Mouse (Mus musculus): ENCODE results near the gene Krtap9-3. TPM values are rescaled to one million over a fixed set of nuclear protein-coding genes. Genes with fewer than 3 reads are reported as not detected.

Gene Krtap9-3
- polyA plus RNA-seq, 1 experiment = not detected

GRCm38 (mm10) chr11:99574106-99574505 lies 23.8 kb downstream of the Krtap9-3 start:
- TF ChIP-seq POLR2A (IDR thresholded peaks at IDR 0.05; ENCODE audit: borderline replicate concordance, low read depth, low read length) (no peak), CTCF (IDR thresholded peaks at IDR 0.05; ENCODE audit: low read depth, low read length) (peak; percentile 76)
- H3K4me1 ChIP-seq (ENCODE audit: control insufficient read depth, insufficient read depth, low read length) = no peaks in the 10 kb centered on the region
- H3K27ac ChIP-seq (ENCODE audit: insufficient read depth, low read depth, low read length) = no peak overlapping the region
- no peak overlapping the region for H3K4me3 ChIP-seq (ENCODE audit: insufficient read depth, low read length)

GRCm38 (mm10) chr11:99573164-99573563 lies 24.7 kb downstream of the Krtap9-3 start:
- Histone ChIP-seq H3K4me1 (ENCODE audit: control insufficient read depth, insufficient read depth, low read length) (no peaks in the 10 kb centered on the region), H3K27ac (ENCODE audit: insufficient read depth, low read depth, low read length) (no peak overlapping the region), H3K4me3 (ENCODE audit: insufficient read depth, low read length) (no peak overlapping the region)
- no peak for TF ChIP-seq CTCF (IDR thresholded peaks at IDR 0.05; ENCODE audit: low read depth, low read length)
- no peak for TF ChIP-seq POLR2A (IDR thresholded peaks at IDR 0.05; ENCODE audit: borderline replicate concordance, low read depth, low read length)

DNA sequence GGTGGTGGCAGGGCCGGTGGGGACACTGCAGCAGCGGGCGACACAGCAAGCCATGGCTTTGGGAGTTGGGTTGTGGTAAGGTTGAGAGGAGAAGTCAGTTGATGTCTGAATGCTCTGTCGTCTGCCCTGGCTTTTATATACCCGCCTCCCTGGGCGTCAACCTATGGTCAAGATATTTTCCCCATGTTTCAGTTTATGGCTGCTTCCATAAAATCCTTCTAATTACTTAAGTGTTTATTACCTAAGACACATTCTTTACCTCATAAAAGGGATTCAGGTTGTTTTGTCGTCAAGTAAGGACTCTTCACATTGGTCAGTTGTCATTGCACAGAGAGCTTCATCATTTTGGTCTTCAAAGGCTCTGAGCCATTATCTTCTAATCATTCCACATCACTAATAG lies 31.4 kb downstream of the Krtap9-3 start, which contains the start of gene Krtap3-1:
TSS of gene Krtap3-1 (minus strand) at position 101 of the 400 bp plus-strand sequence.
- TF ChIP-seq POLR2A (IDR thresholded peaks at IDR 0.05; ENCODE audit: borderline replicate concordance, low read depth, low read length) = no peak
- TF ChIP-seq CTCF (IDR thresholded peaks at IDR 0.05; ENCODE audit: low read depth, low read length) = no peak
- no peaks in the 10 kb centered on the region for H3K4me1 ChIP-seq (ENCODE audit: control insufficient read depth, insufficient read depth, low read length)

DNA sequence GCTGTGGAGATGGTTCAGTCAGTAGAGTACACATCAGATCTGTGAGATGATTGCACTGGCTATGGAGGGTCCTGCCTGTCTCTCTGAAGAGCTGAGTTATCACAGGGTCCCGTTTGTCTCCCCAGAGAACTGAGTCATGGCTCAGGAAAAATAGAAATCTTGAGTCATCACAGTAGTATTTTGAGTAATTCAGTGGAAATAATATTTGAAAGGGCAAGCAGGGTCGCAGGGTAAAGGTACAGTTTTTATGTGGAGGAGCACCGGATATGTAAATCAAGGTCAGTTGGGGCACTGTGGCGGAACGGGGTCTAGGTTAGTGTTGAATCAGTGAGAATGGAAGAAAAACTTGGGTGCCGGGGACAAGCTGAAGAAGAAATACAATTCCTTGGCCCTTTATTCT lies 35.3 kb downstream of the Krtap9-3 start:
- Histone ChIP-seq H3K4me3 (ENCODE audit: insufficient read depth, low read length) (no peak overlapping the region), H3K4me1 (ENCODE audit: control insufficient read depth, insufficient read depth, low read length) (no peaks in the 10 kb centered on the region), H3K27ac (ENCODE audit: insufficient read depth, low read depth, low read length) (no peak overlapping the region)
- TF ChIP-seq CTCF (IDR thresholded peaks at IDR 0.05; ENCODE audit: low read depth, low read length) (no peak), POLR2A (IDR thresholded peaks at IDR 0.05; ENCODE audit: borderline replicate concordance, low read depth, low read length) (no peak)

More for the DNA sequence above, 31.4 kb downstream of the Krtap9-3 start, which contains the start of gene Krtap3-1:
- Histone ChIP-seq H3K4me3 (ENCODE audit: insufficient read depth, low read length) (no peak within 1 kb of the TSS), H3K27ac (ENCODE audit: insufficient read depth, low read depth, low read length) (no peak within 1 kb of the TSS)

DNA sequence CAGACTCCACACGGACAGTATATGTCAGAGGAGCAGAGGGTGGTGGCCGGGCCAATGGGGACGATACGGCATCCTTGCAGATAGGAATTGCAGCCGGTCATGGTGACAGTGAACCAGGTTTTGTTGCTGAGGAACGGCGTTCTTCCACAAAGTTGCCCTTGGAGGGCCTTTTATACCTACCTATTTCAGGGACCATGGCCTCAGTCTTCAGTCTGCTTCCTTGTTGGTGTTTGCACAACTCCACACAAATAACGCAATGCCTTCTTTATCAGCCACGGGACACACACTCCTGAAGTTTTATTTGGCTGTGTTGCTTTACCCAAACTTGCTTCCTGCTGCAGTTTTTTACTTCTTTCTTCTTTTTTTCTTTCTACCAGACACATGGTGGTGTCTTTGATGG lies 38.5 kb downstream of the Krtap9-3 start, which contains the start of gene Gm11939:
TSS of gene Gm11939 (minus strand) at position 101 of the 400 bp plus-strand sequence.
- Histone ChIP-seq H3K4me1 (ENCODE audit: control insufficient read depth, insufficient read depth, low read length) (no peaks in the 10 kb centered on the region), H3K27ac (ENCODE audit: insufficient read depth, low read depth, low read length) (no peak within 1 kb of the TSS), H3K4me3 (ENCODE audit: insufficient read depth, low read length) (no peak within 1 kb of the TSS)
- no peak for TF ChIP-seq POLR2A (IDR thresholded peaks at IDR 0.05; ENCODE audit: borderline replicate concordance, low read depth, low read length)
- TF ChIP-seq CTCF (IDR thresholded peaks at IDR 0.05; ENCODE audit: low read depth, low read length) = no peak

- Histone ChIP-seq H3K27ac (ENCODE audit: insufficient read depth, low read depth, low read length) (no peak overlapping the region), H3K4me1 (ENCODE audit: control insufficient read depth, insufficient read depth, low read length) (no peaks in the 10 kb centered on the region), H3K4me3 (ENCODE audit: insufficient read depth, low read length) (no peak overlapping the region)
- TF ChIP-seq CTCF (IDR thresholded peaks at IDR 0.05; ENCODE audit: low read depth, low read length) (no peak), POLR2A (IDR thresholded peaks at IDR 0.05; ENCODE audit: borderline replicate concordance, low read depth, low read length) (no peak)
Measured at GRCm38 (mm10) chr11:99557976-99558745, 39.7 kb downstream of the Krtap9-3 start.

- Histone ChIP-seq H3K4me3 (ENCODE audit: insufficient read depth, low read length) (no peak within 1 kb of the TSS), H3K4me1 (ENCODE audit: control insufficient read depth, insufficient read depth, low read length) (no peaks in the 10 kb centered on the region), H3K27ac (ENCODE audit: insufficient read depth, low read depth, low read length) (no peak within 1 kb of the TSS)
- TF ChIP-seq POLR2A (IDR thresholded peaks at IDR 0.05; ENCODE audit: borderline replicate concordance, low read depth, low read length) = no peak
- TF ChIP-seq CTCF (IDR thresholded peaks at IDR 0.05; ENCODE audit: low read depth, low read length) = no peak
Measured at GRCm38 (mm10) chr11:99556753-99557152, 41.2 kb downstream of the Krtap9-3 start, which contains the start of gene Krtap3-2. Gene Krtap3-2, minus strand, starts transcription at chr11:99556853.

- Histone ChIP-seq H3K4me1 (ENCODE audit: control insufficient read depth, insufficient read depth, low read length) (no peaks in the 10 kb centered on the region), H3K4me3 (ENCODE audit: insufficient read depth, low read length) (no peak overlapping the region), H3K27ac (ENCODE audit: insufficient read depth, low read depth, low read length) (no peak overlapping the region)
- TF ChIP-seq POLR2A (IDR thresholded peaks at IDR 0.05; ENCODE audit: borderline replicate concordance, low read depth, low read length) = no peak
- TF ChIP-seq CTCF (IDR thresholded peaks at IDR 0.05; ENCODE audit: low read depth, low read length) = no peak
Measured at GRCm38 (mm10) chr11:99556195-99556594, 41.7 kb downstream of the Krtap9-3 start.

GRCm38 (mm10) chr11:99550765-99551164 lies 47.1 kb downstream of the Krtap9-3 start, which contains the start of gene Krtap3-3:
Gene Krtap3-3, minus strand, starts transcription at chr11:99550865.
- TF ChIP-seq POLR2A (IDR thresholded peaks at IDR 0.05; ENCODE audit: borderline replicate concordance, low read depth, low read length) (no peak), CTCF (IDR thresholded peaks at IDR 0.05; ENCODE audit: low read depth, low read length) (no peak)
- no peak within 1 kb of the TSS for H3K4me3 ChIP-seq (ENCODE audit: insufficient read depth, low read length)
- no peaks in the 10 kb centered on the region for H3K4me1 ChIP-seq (ENCODE audit: control insufficient read depth, insufficient read depth, low read length)
- no peak within 1 kb of the TSS for H3K27ac ChIP-seq (ENCODE audit: insufficient read depth, low read depth, low read length)

DNA sequence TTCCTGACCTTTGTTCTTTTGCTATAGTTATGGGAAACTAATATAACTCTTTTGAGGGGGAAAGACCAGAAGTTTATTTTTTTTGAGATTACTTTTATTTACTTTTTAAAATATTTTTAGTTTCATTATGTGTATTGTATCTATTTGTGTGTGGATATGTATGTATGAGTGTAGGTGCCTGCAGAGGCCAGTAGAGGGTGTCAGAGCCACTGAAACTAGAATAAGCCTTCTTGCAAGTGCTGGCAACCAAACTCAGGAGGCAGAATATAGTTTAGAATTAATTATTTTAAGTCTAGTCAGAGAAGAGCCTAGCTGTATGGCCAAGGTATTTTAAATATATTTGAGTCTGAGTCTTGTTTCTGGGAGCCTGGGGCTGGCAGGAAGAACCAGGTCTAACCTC lies 50.0 kb downstream of the Krtap9-3 start:
- Histone ChIP-seq H3K27ac (ENCODE audit: insufficient read depth, low read depth, low read length) (no peak overlapping the region), H3K4me3 (ENCODE audit: insufficient read depth, low read length) (no peak overlapping the region), H3K4me1 (ENCODE audit: control insufficient read depth, insufficient read depth, low read length) (no peaks in the 10 kb centered on the region)
- TF ChIP-seq CTCF (IDR thresholded peaks at IDR 0.05; ENCODE audit: low read depth, low read length) = no peak
- no peak for TF ChIP-seq POLR2A (IDR thresholded peaks at IDR 0.05; ENCODE audit: borderline replicate concordance, low read depth, low read length)

Other genes starting within 250 kb of the Krtap9-3 start
- gene Krt27, start 247.0 kb downstream of the Krtap9-3 start, polyA plus RNA-seq (2012; ENCODE audit: insufficient read depth, insufficient read length, missing spikeins) = not detected in 2 replicates
- gene Krt28, start 223.2 kb downstream of the Krtap9-3 start, polyA plus RNA-seq (2012; ENCODE audit: insufficient read depth, insufficient read length, missing spikeins) = not detected in 2 replicates
- gene Krt10, start 208.7 kb downstream of the Krtap9-3 start, polyA plus RNA-seq (2012; ENCODE audit: insufficient read depth, insufficient read length, missing spikeins) = 5.0 and 6.4 TPM in 2 replicates
- gene Krt12, start 175.8 kb downstream of the Krtap9-3 start, polyA plus RNA-seq (2012; ENCODE audit: insufficient read depth, insufficient read length, missing spikeins) = not detected in 2 replicates
- not detected in 2 replicates for gene Krt20, start 160.0 kb downstream of the Krtap9-3 start, polyA plus RNA-seq (2012; ENCODE audit: insufficient read depth, insufficient read length, missing spikeins)
- gene Krt23, start 105.0 kb downstream of the Krtap9-3 start, polyA plus RNA-seq (2012; ENCODE audit: insufficient read depth, insufficient read length, missing spikeins) = not detected in 2 replicates
- gene Krt39, start 76.8 kb downstream of the Krtap9-3 start, polyA plus RNA-seq (2012; ENCODE audit: insufficient read depth, insufficient read length, missing spikeins) = not detected in 2 replicates
- not detected in 2 replicates for gene Krt40, start 54.9 kb downstream of the Krtap9-3 start, polyA plus RNA-seq (2012; ENCODE audit: insufficient read depth, insufficient read length, missing spikeins)
- not detected in 2 replicates for gene Krtap3-3, start 47.2 kb downstream of the Krtap9-3 start, polyA plus RNA-seq (2012; ENCODE audit: insufficient read depth, insufficient read length, missing spikeins)
- not detected in 2 replicates for gene Krtap3-2, start 41.3 kb downstream of the Krtap9-3 start, polyA plus RNA-seq (2012; ENCODE audit: insufficient read depth, insufficient read length, missing spikeins)
- gene Gm11939, start 38.6 kb downstream of the Krtap9-3 start, polyA plus RNA-seq (2012; ENCODE audit: insufficient read depth, insufficient read length, missing spikeins) = not detected in 2 replicates
- gene Krtap3-1, start 31.5 kb downstream of the Krtap9-3 start, polyA plus RNA-seq (2012; ENCODE audit: insufficient read depth, insufficient read length, missing spikeins) = not detected in 2 replicates
- not detected in 2 replicates for gene Krtap1-5, start 17.1 kb downstream of the Krtap9-3 start, polyA plus RNA-seq (2012; ENCODE audit: insufficient read depth, insufficient read length, missing spikeins)
- not detected in 2 replicates for gene Krtap1-4, start 14.5 kb downstream of the Krtap9-3 start, polyA plus RNA-seq (2012; ENCODE audit: insufficient read depth, insufficient read length, missing spikeins)
- not detected in 2 replicates for gene Krtap1-3, start 6.8 kb downstream of the Krtap9-3 start, polyA plus RNA-seq (2012; ENCODE audit: insufficient read depth, insufficient read length, missing spikeins)
- gene Gm11938, start 5.2 kb upstream of the Krtap9-3 start, polyA plus RNA-seq (2012; ENCODE audit: insufficient read depth, insufficient read length, missing spikeins) = not detected in 2 replicates
- gene Gm11937, start 12.1 kb upstream of the Krtap9-3 start, polyA plus RNA-seq (2012; ENCODE audit: insufficient read depth, insufficient read length, missing spikeins) = not detected in 2 replicates
- gene Krtap2-4, start 16.7 kb upstream of the Krtap9-3 start, polyA plus RNA-seq (2012; ENCODE audit: insufficient read depth, insufficient read length, missing spikeins) = not detected in 2 replicates
- gene Gm11562, start 22.3 kb upstream of the Krtap9-3 start, polyA plus RNA-seq (2012; ENCODE audit: insufficient read depth, insufficient read length, missing spikeins) = not detected in 2 replicates
- not detected in 2 replicates for gene Krtap4-1, start 30.1 kb upstream of the Krtap9-3 start, polyA plus RNA-seq (2012; ENCODE audit: insufficient read depth, insufficient read length, missing spikeins)
- not detected in 2 replicates for gene Krtap4-2, start 37.0 kb upstream of the Krtap9-3 start, polyA plus RNA-seq (2012; ENCODE audit: insufficient read depth, insufficient read length, missing spikeins)
- not detected in 2 replicates for gene Krtap4-7, start 46.0 kb upstream of the Krtap9-3 start, polyA plus RNA-seq (2012; ENCODE audit: insufficient read depth, insufficient read length, missing spikeins)
- not detected in 2 replicates for gene Gm11555, start 52.1 kb upstream of the Krtap9-3 start, polyA plus RNA-seq (2012; ENCODE audit: insufficient read depth, insufficient read length, missing spikeins)
- not detected in 2 replicates for gene Gm11563, start 60.9 kb upstream of the Krtap9-3 start, polyA plus RNA-seq (2012; ENCODE audit: insufficient read depth, insufficient read length, missing spikeins)
- not detected in 2 replicates for gene Krtap4-6, start 67.9 kb upstream of the Krtap9-3 start, polyA plus RNA-seq (2012; ENCODE audit: insufficient read depth, insufficient read length, missing spikeins)
- not detected in 2 replicates for gene Gm14190, start 92.6 kb upstream of the Krtap9-3 start, polyA plus RNA-seq (2012; ENCODE audit: insufficient read depth, insufficient read length, missing spikeins)
- gene Gm14180, start 136.2 kb upstream of the Krtap9-3 start, polyA plus RNA-seq (2012; ENCODE audit: insufficient read depth, insufficient read length, missing spikeins) = not detected in 2 replicates
- gene Gm11595, start 174.8 kb upstream of the Krtap9-3 start, polyA plus RNA-seq (2012; ENCODE audit: insufficient read depth, insufficient read length, missing spikeins) = not detected in 2 replicates
- gene Krtap4-8, start 182.6 kb upstream of the Krtap9-3 start, polyA plus RNA-seq (2012; ENCODE audit: insufficient read depth, insufficient read length, missing spikeins) = not detected in 2 replicates
- not detected in 2 replicates for gene Krtap4-9, start 187.1 kb upstream of the Krtap9-3 start, polyA plus RNA-seq (2012; ENCODE audit: insufficient read depth, insufficient read length, missing spikeins)
- not detected in 2 replicates for gene Gm11596, start 195.4 kb upstream of the Krtap9-3 start, polyA plus RNA-seq (2012; ENCODE audit: insufficient read depth, insufficient read length, missing spikeins)
- gene Gm11569, start 200.8 kb upstream of the Krtap9-3 start, polyA plus RNA-seq (2012; ENCODE audit: insufficient read depth, insufficient read length, missing spikeins) = not detected in 2 replicates
- not detected in 2 replicates for gene Gm11554, start 206.3 kb upstream of the Krtap9-3 start, polyA plus RNA-seq (2012; ENCODE audit: insufficient read depth, insufficient read length, missing spikeins)
- gene Krtap4-13, start 211.8 kb upstream of the Krtap9-3 start, polyA plus RNA-seq (2012; ENCODE audit: insufficient read depth, insufficient read length, missing spikeins) = not detected in 2 replicates
- gene Gm11564, start 217.6 kb upstream of the Krtap9-3 start, polyA plus RNA-seq (2012; ENCODE audit: insufficient read depth, insufficient read length, missing spikeins) = not detected in 2 replicates
- not detected in 2 replicates for gene 2300003K06Rik, start 240.0 kb upstream of the Krtap9-3 start, polyA plus RNA-seq (2012; ENCODE audit: insufficient read depth, insufficient read length, missing spikeins)